Mouse (Mus musculus) urinary bladder, postnatal 4 days (tissue): ENCODE data around the gene St3gal3.

Experiments
- DNase-seq, 2 experiments: peaks; one replicate each; pipeline ENCODE4 v3.0.0; 2021 to 2022; ENCODE audit warnings: low spot score in 2 of 2

Gene St3gal3

GRCm38 (mm10) chr4:118054615-118055014, 80.1 kb downstream of the St3gal3 start:
- no peak for DNase-seq

- no peak for DNase-seq
These were observed 80.8 kb downstream of the St3gal3 start for GRCm38 (mm10) chr4:118053904-118054303.

- no peak for DNase-seq
These were observed 85.0 kb downstream of the St3gal3 start for GRCm38 (mm10) chr4:118049606-118050302.

GRCm38 (mm10) chr4:118044510-118044909, 90.2 kb downstream of the St3gal3 start:
- DNase-seq = no peak

- no peak for DNase-seq
These were observed 91.2 kb downstream of the St3gal3 start for GRCm38 (mm10) chr4:118043331-118044002.

- no peak for DNase-seq
These were observed 91.9 kb downstream of the St3gal3 start for GRCm38 (mm10) chr4:118042671-118043320.

GRCm38 (mm10) chr4:118041145-118041544, 93.6 kb downstream of the St3gal3 start:
- no peak for DNase-seq

GRCm38 (mm10) chr4:118040650-118041049, 94.1 kb downstream of the St3gal3 start:
- DNase-seq = no peak

- no peak for DNase-seq
These were observed 94.8 kb downstream of the St3gal3 start for GRCm38 (mm10) chr4:118039964-118040363.

GRCm38 (mm10) chr4:118038023-118038422, 96.7 kb downstream of the St3gal3 start:
- DNase-seq = no peak

GRCm38 (mm10) chr4:118037406-118037805, 97.3 kb downstream of the St3gal3 start:
- DNase-seq = no peak

GRCm38 (mm10) chr4:118036531-118036930, 98.2 kb downstream of the St3gal3 start:
- DNase-seq = no peak

- DNase-seq = no peak
These were observed 99.6 kb downstream of the St3gal3 start for GRCm38 (mm10) chr4:118035090-118035489.

GRCm38 (mm10) chr4:118033026-118033425, 101.7 kb downstream of the St3gal3 start:
- DNase-seq = no peak

- DNase-seq = no peak
These were observed 102.9 kb downstream of the St3gal3 start for GRCm38 (mm10) chr4:118031776-118032170.

- DNase-seq = no peak
These were observed 103.5 kb downstream of the St3gal3 start for GRCm38 (mm10) chr4:118031132-118031775.

GRCm38 (mm10) chr4:118030330-118030729, 104.4 kb downstream of the St3gal3 start:
- no peak for DNase-seq

- no peak for DNase-seq
These were observed 104.8 kb downstream of the St3gal3 start for GRCm38 (mm10) chr4:118029892-118030291.

GRCm38 (mm10) chr4:118028994-118029393, 105.7 kb downstream of the St3gal3 start:
- peak in 1 of 2 experiments; percentile 46 for DNase-seq

- peak in 1 of 2 experiments; percentile 56 for DNase-seq
These were observed 108.8 kb downstream of the St3gal3 start for GRCm38 (mm10) chr4:118025931-118026330.

GRCm38 (mm10) chr4:118025381-118025780, 109.3 kb downstream of the St3gal3 start:
- peak in 1 of 2 experiments; percentile 54 for DNase-seq

GRCm38 (mm10) chr4:118022811-118023210, 111.9 kb downstream of the St3gal3 start:
- peak in 1 of 2 experiments; percentile 26 for DNase-seq
